Mouse (Mus musculus): ENCODE results near the gene Snx18. TPM values are rescaled to one million over a fixed set of nuclear protein-coding genes. Genes with fewer than 3 reads are reported as not detected.

Gene Snx18
- total RNA-seq, 4 experiments from 2014 or later = 21.5 to 24.6 (median 22.9) TPM

DNA sequence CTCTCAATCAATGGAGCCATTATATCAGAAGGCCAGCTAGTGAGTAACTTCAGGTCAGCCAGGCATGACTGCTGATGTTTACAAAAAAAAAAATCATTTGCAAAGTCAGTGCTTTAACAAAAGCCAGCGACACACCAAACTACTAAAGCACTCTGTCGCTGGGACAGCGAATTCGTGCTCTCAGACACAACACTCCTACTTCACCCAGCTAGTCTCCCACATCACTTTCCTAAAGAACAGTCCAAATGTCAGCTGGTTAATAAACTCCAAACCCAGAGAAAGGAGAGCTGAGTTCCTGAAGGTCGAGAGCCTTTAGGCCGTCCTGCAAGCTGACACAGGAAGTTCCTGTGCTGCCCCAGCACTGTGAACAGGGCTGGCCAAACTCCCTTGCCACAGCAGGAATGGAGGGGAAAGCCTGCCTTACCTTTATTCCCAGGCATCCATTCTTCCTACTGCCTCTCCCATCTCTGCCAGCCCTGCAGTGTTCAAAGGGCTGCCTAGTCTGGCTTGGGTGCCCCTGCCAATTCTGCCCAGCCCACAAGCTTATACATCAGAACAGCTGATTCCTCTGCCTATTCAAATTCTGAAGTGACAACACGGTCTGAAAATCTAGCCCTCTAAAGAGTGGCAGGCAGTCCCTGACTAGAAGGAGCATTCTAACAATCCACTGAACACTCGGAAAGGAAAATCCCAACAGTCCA is 2.2 kb downstream of the Snx18 start:
- DNase-seq (ENCODE audit: low spot score in 2 of 2) = no peak

DNA sequence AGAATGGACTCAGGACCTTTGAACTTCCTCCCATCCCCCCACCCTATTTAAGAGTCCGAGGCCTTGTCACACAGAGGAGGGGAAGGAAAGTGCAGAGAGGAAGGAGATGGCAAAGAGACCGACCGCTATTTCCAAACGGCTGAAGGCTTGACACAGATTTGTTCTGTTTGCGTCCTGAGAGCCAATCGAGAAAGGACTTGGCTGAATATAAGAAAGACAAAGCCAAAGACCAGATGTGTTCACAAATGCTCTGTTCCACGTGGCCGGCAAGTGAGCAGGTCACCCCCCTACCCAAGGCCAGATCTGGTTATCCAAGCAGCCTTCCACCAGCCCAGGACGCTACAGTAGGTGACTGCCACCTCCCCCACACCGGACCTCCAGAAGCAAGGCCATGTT is 2.8 kb downstream of the Snx18 start:
- no peak for DNase-seq (ENCODE audit: low spot score in 2 of 2)

DNA sequence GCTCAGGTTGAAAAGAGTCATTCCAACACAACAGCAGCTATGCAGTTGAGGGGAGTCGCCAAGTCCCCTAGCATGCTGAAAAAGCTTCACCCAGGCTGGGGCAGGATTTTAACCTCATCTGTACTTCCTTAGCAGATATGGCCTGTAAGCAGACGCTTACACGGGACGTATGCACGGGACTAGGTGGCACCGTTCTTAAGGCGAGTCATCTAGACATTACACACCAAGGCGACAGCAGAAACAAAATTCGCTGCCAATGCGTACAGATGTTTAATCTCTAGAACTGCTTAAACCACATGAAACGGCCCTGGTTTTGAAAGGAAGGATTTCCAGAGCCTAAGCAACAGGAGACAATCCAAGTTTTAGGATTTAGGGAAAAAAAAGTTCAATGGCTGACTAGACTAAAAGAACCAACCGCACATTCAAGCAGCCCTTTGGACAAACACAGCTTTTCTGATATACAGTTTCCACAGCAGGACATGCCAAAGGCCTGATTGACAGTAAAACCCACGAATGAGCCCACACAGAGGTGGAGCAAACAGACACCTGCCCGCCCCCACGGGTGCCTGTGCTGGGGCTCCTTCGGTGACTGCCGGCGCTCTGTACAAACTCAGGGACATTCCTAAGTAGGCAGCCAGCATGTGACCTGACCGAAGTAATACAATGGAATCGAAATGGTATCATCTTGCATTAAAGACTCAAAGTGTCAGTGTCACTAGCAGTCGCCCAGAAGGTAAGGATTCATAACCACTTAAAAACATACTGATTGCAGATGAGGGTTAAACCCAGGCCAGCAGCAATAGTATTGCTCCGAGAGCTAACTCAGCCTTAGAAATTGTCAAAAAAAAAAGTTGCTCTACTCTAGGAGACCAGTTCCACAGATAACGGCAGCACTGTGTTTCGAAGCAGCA is 3.5 kb downstream of the Snx18 start:
- peak in 1 of 2 experiments; percentile 65 for DNase-seq (ENCODE audit: low spot score in 2 of 2)

DNA sequence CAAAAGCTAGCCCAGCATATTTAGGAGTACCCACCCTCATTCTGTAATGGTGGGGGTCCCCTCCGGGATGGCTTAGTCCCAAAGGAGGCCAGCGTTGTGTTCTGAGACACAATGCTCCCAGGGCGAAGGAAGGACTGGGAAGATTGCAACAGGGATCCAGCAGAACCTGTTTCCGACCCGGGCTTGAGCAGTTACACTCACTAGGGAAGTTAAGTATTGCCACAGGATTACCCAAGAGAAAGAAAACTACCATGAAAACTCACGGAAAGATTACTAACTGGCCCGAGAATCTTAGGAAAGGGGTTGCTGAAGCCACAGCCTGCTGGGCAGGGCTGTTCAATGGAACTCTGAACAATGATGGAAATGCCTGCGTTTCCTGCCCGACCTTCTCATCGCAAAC is 4.5 kb downstream of the Snx18 start:
- DNase-seq (ENCODE audit: low spot score in 2 of 2) = no peak

DNA sequence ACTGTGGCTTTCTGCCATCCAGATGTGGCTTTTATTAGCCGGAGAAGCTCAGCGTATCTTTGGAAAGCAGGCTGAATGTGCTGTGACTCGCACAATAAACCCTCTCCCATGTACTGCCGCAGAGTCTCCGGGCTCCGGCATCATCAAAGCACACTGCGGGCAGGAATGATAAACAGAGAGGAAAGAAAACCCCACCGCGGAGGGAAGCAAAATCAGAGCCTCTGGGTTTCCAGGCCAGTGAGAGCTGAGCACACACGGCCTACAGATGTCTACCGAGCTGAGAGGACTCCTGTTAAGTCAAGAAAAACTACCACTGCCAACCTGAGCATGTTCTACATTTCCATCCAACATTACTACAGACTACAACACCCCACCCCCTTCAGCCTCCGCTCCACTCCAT is 5.0 kb downstream of the Snx18 start:
- DNase-seq (ENCODE audit: low spot score in 2 of 2) = no peak

DNA sequence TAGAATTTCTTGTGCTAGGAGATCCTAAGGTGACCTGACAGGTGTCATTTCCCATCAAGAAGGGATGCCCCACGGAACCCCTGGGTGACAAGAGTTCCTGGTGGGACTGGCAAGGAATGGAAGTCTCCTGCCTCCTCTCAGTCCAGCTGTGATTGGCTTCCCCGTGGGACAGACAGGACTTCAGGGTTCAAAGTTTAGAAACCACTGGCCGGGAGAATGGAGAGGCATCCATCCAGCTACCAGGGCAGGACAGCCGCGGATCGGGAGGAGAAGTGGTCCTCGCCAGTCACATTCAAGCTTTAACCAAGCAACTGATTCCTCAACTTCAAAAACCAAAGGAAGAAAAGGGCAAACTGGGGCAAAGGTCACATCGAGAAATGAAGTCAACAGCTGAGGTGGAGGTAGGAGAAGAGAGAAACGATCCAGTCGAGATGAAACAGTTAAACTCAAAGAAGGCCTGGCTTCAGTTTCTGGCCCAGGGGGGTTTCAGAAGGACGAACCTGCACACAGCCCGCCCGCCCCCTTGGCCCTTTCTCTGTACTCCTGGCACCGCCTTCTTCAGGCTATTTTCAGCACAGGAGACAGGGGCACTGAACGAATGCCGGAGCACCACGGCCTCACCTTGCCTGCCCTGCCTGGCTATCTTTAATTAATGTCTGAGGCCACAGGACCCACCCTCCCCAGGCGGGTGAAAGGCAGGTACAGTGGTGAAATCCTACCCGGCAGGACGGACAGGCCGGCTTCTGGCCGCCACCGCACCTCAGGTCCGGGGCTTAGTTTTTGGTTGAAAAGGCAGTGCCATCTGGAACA is 6.0 kb downstream of the Snx18 start:
- DNase-seq (ENCODE audit: low spot score in 2 of 2) = no peak

DNA sequence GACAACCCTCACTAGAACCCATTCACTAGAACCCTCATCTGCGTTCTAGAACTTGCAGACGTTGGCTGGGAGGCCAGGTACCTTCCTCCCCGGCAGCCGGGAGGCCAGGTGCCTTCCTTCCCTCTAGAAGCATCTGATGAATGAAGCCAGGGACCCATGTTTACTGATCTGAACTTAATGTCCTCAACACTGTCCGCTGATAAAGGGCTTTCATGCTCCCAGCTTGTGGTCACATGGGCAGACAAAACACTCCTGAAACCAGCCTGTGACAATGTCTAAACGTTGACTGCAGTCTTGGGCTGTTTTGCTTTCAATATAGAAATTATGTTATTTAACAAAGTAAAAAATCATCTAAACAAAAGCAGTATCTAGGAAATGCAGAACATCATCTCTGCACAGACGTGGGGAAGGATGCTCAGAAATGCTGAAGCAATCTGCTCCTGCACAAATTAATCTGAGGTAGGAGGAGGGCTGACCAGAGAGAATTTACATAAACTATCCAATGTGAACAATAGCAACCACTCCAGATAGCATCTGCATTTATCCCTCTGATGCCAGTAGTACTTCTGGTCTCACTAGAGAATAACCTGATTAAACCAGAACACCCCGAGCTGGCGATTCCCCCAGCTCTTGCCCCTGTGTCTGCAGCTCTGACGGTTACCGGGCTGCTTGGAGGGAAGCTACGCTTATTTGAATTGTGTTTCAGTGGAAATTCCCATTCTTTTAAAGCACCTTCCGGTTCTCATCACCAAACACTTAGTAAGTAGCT is 7.4 kb downstream of the Snx18 start:
- no peak for DNase-seq (ENCODE audit: low spot score in 2 of 2)

DNA sequence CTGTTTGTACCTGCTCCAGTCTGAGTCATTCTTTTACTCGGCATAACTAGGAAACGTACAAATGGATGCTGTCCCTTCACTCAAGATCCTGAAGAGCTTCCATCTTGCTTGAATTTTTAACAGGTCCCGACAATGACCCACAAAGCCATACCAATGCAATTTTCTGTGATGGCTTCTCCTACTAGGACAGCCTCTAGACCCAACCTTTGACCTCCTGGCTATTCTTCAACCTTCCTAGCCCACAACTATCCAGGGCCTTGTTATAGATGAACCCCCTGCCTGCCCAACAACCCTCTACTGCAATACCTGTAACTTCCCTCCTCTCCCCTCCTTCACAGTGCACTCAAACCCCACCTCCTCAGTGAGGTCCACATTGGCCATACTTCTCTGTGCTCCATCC is 8.9 kb downstream of the Snx18 start:
- no peak for DNase-seq (ENCODE audit: low spot score in 2 of 2)

DNA sequence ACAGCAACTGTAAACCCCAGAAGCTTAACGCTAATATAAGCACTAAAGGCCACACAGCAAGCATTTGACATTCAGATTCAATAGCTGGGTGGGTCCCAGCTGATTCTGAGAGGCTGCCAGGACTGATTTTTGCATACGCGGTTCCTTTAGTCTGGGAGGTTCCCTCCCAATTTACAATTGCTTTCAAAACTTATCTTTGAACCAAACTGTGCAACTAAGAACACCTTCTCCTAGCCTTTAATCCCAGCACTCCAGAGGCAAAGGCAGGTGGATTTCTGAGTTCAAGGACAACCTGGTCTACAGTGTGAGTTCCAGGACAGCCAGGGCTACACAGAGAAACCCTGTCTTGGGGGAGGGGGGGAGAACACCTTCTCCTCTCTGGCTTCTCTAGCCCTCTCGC is 10.5 kb downstream of the Snx18 start:
- DNase-seq (ENCODE audit: low spot score in 2 of 2) = no peak

DNA sequence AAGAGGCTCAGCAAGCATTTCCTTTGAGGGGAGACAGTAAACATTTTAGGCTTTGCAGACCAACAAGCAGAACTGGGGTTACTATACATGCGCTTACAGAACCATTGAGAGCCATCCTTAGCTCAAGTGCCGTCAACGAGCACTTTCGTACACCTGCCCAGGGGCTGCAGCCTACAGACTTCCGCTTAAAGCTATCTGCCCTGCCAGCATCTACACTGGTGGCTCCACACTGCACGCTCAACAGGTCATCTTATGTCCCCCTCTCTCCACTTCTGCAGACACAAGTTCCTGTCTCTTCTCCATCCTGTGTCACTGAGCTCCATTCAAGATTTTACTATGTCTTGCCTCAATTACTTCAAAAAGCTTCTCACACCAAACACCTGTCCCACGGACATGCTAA is 11.0 kb downstream of the Snx18 start:
- no peak for DNase-seq (ENCODE audit: low spot score in 2 of 2)

DNA sequence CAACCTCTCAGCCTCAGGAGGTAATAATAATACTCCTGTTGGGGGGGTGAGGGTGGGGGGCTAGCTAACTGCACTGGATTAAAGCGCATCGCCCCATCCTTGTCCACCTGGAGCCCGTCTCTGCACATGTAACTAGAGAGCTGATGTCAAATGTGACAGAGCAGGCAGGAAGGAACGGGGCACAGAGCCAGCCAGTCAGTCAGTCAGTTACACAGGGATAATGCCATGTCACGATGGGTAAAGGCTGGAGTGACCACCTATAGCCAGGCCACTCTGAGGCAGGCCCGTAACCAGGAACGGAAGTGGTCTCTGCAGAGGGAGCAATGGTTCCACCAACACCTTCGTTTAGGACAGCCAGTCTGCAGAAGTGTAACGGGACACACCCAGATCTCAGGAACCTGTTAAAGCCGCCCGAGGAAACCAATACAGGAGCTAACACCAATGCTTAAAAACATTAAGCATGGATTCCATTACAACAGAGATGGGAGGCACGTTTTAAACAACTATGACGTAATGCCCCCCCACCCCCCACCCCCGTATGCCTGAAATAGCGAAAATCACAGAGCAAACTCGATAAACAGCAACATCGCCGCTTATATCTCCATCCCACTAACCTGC is 11.5 kb downstream of the Snx18 start:
- no peak for DNase-seq (ENCODE audit: low spot score in 2 of 2)

DNA sequence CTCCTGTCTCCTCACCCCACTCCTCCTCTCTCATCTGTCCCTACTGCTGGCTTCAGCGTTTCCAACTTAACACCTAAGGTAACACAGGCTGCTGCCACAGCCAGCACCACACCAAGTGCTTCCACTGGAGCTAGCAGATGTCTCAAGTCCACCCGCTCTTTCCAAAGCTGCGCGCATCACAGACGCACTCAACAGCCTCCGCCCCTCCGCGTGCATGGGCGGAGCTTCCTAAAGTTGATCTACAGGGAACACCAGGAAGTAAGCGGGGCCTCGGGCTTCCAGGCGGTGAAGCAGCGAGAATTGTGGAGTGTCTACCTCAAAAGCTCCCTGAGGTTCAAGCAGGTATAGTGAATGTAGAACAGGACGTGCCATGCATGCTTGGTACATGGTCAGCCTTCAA is 12.2 kb downstream of the Snx18 start:
- peak in 1 of 2 experiments; percentile 58 for DNase-seq (ENCODE audit: low spot score in 2 of 2)

DNA sequence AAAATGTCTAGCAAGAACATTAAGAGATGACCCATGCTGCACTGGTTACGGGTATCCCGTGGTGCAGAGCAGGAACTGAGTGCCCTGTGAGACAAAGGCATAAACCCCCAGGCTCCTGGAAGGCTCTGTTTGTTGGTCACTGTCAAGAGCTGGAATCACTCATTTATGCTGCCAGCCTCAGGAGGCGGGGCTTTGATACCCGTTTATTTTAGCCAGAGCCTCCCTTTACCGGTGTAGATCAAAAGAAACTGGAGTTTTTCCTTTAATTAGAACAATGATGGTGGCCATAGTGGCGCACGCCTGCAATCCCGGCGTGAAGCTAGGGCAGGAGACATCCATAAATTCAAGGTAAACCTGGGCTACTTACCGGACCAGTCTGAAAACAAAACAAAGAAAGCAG is 12.7 kb downstream of the Snx18 start:
- no peak for DNase-seq (ENCODE audit: low spot score in 2 of 2)

DNA sequence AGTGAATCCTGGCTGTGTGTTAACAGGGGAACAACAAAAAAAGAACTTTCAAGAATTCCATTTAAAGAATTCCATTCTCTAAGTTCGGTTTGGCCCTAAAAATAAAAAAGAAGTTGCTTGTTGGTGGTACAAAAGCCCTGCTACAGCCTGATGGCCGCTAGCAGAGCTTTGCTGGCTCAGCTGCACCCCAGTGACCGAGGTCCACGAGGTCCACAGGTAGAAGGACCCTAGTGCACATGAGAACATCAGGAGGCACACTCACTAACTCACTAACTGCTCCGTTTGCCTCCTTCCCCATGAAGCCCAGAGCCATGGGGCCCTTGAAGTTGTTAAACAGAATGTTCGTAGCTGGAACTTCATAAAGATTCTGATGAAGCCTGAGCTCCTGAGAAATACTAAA is 14.0 kb downstream of the Snx18 start:
- no peak for DNase-seq (ENCODE audit: low spot score in 2 of 2)

DNA sequence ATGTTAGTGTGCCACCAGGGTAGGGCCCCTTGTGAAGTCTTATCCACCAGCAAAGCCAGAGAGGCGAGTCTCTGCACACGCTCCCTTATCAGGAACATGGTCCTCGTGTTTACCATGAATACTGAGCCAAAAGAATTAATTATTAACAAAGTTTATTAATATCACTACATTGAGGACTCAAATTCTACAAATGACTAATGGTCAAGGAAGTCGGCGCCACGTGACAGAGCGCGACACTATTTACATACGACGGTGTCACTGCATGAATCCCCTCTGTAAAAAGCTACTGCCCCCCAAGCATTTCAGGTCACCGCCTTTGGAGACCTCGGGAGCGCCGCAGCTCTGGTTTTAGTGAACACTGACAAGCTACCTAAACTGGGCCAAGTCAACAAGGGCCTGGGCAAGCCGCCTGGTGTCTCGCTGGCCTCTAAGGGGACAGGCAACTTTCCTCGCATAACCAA is 15.5 kb downstream of the Snx18 start:
- DNase-seq (ENCODE audit: low spot score in 2 of 2) = no peak

DNA sequence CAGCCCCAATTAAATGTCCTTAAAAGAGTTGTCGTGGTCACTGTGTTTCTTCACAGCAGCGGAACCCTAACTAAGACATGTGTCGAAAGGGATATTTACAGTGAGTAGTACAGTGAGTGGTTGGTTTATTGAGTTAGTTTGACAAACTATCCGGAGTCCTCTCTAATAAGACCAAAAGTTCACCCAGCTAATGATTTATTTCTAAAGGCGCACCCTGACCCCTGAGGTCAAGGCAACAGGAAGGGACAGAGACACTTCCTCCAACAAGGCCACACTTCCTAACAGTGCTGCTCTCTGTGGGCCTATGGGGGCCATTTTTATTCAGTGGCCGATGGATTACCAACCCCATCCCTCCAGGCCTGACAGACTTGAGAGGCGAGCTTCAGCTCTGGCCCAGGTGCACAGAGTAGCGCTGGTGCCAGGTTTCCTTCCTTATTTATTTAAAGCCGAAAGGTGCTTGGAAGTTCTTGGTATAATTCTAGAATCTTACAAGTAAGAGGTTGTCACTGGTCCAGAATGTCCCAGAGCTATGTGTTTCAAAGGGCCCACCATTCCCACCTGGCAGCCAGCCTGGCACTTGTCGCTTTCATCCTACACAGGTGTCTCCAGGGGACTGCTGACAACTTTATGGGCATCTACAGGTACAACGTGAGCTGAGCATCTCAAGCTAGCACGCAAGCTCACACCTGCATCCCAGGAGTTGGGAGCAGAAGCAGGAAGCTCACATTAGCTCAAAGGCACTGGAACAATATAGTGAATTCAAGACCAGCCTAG is 16.3 kb downstream of the Snx18 start:
- DNase-seq (ENCODE audit: low spot score in 2 of 2) = no peak

DNA sequence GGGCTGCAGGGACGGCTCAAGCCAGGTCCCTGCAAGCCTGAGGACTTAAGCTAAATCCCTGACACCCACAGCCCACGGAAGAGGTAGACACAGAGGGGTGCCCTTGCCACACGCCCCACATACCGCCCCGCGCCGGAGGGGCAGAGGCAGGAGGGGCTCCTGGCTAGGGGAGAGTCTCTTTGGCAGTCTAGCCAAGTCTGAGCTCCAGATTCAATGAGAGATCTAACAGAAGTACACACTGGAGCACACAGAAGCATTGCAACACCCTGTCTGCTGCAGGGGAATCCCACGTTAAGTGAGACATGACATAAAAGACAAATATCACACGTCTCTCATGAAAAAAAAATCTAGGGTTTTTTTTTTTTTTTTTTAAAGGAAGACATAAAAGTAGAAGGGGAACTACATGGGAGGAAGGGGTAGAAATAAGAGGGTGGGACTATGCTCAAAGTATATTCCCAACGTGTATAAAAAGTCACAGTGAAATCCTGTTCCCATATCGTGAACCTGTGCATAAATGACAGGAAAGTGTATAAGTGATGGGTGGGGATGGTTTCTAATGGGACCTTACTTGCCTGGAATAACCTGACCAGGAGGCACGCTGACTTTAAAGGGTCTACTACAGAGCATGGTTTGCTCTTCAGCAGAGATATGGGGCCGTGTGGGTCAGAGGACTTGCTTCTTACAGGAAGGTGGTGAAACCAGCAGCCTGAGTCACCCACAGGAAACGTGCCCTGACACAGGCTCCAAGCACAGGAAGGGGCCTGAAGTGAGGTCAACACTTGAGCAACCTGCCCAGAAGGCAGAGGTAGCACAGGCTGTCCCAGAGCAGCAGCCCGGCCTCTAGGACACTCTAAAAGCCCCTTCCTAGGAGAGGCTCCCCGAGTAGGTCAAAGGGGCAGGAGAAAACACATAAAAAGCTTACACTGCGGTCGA is 17.6 kb downstream of the Snx18 start:
- no peak for DNase-seq (ENCODE audit: low spot score in 2 of 2)

DNA sequence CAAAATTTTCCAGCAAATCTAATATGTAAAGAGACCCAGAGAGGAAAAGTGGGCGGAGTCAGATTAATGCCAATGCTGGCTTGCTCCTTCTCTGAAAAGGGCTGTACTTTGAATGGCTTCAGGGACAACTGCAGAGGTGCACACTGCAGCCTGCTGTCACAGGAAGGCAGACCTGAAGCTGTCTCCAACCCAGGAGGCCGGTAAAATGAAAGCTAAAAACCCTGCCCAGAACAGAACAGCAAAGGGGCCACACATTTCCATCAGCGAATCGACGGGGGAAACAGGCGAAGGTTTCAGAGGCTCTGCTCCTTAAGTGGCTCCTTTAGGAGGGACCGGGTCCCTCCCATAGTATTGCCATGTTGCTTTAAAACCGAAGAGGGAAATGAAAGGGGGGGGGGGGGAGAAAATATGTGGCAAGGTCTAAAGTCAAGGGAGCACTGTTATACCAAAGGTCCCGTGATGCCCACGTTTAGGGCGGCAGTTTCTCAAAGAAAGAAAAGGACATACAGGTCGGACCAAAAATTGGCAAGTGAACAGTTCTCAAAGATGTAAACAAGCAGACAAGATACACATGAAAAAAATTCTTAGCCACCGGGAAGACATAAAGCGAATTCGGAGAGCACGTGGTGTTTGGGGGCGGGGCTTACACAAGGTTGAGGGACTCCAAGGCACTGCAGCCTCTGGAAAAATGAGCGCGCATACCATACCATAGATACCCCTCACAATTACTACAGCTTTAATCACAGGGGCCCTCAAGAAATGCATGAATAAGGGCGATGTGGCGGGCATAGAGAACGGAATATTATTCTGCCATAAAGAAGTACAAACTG is 18.4 kb downstream of the Snx18 start:
- DNase-seq (ENCODE audit: low spot score in 2 of 2) = no peak

Data from left cerebral cortex, adult 8-10 months (tissue).